Mouse (Mus musculus): ENCODE results near the gene Axl. TPM values are rescaled to one million over a fixed set of nuclear protein-coding genes. Genes with fewer than 3 reads are reported as not detected.

The Axl gene
- total RNA-seq (2021), result 10 to 100 TPM; 81.0 to 94.8 TPM

- DNase-seq, result peak; percentile 79
- intact Hi-C loops (cut with DNase I), result no loop called here
Measured at GRCm38 (mm10) chr7:25788220-25789128, at the start of gene Axl. TSS of gene Axl (minus strand) at chr7:25788705.

GRCm38 (mm10) chr7:25835188-25835891 is 46.8 kb upstream of the Axl start:
- intact Hi-C loops (cut with DNase I), result no loop called here
- DNase-seq, result no peak

GRCm38 (mm10) chr7:25831557-25832530 is 43.3 kb upstream of the Axl start:
- intact Hi-C loops (cut with DNase I), result no loop called here
- no peak for DNase-seq

GRCm38 (mm10) chr7:25830251-25830650 is 41.7 kb upstream of the Axl start:
- no peak for DNase-seq
- intact Hi-C loops (cut with DNase I), result no loop called here

- DNase-seq, result peak; percentile 60 to 65
Measured at GRCm38 (mm10) chr7:25827199-25827598, 38.7 kb upstream of the Axl start.

GRCm38 (mm10) chr7:25826029-25826428 is 37.5 kb upstream of the Axl start:
- intact Hi-C loops (cut with DNase I), result no loop called here
- no peak for DNase-seq

More at GRCm38 (mm10) chr7:25827199-25827598, 38.7 kb upstream of the Axl start:
- intact Hi-C loops (cut with DNase I), result no loop called here

GRCm38 (mm10) chr7:25825043-25825442 is 36.5 kb upstream of the Axl start:
- DNase-seq, result no peak
- intact Hi-C loops (cut with DNase I), result no loop called here

GRCm38 (mm10) chr7:25816241-25816919 is 27.9 kb upstream of the Axl start, which contains the start of gene Cyp2s1:
TSS of gene Cyp2s1 (minus strand) at chr7:25816913.
- no peak for DNase-seq
- intact Hi-C loops (cut with DNase I), result no loop called here

- DNase-seq, result no peak
- intact Hi-C loops (cut with DNase I), result no loop called here
Measured at GRCm38 (mm10) chr7:25815571-25815970, 27.1 kb upstream of the Axl start.

GRCm38 (mm10) chr7:25814711-25815110 is 26.2 kb upstream of the Axl start:
- DNase-seq, result no peak
- intact Hi-C loops (cut with DNase I), result no loop called here

GRCm38 (mm10) chr7:25812195-25812594 is 23.7 kb upstream of the Axl start:
- intact Hi-C loops (cut with DNase I), result no loop called here
- no peak for DNase-seq

GRCm38 (mm10) chr7:25811716-25812115 is 23.2 kb upstream of the Axl start:
- DNase-seq, result no peak
- intact Hi-C loops (cut with DNase I), result no loop called here

GRCm38 (mm10) chr7:25805631-25806343 is 17.3 kb upstream of the Axl start:
- peak; percentile 78 to 84 for DNase-seq
- intact Hi-C loops (cut with DNase I), result loop anchor here (1.0 kb wide), 2 partner anchors 49 to 85 kb away; no protein-coding TSS in a partner anchor

- intact Hi-C loops (cut with DNase I), result loop anchor here (1.0 kb wide), 2 partner anchors 48 to 84 kb away; no protein-coding TSS in a partner anchor
- DNase-seq, result no peak
Measured at GRCm38 (mm10) chr7:25804792-25805191, 16.3 kb upstream of the Axl start.

GRCm38 (mm10) chr7:25803460-25803859 is 15.0 kb upstream of the Axl start:
- intact Hi-C loops (cut with DNase I), result loop anchor here (2.0 kb wide), 1 partner anchor 17 kb away; no protein-coding TSS in a partner anchor
- no peak for DNase-seq

GRCm38 (mm10) chr7:25802241-25803125 is 14.0 kb upstream of the Axl start:
- peak; percentile 82 to 86 for DNase-seq
- intact Hi-C loops (cut with DNase I), result loop anchor here (2.0 kb wide), 1 partner anchor 16 kb away; no protein-coding TSS in a partner anchor

- intact Hi-C loops (cut with DNase I), result no loop called here
- DNase-seq, result no peak
Measured at GRCm38 (mm10) chr7:25801031-25801430, 12.5 kb upstream of the Axl start.

GRCm38 (mm10) chr7:25799369-25799768 is 10.9 kb upstream of the Axl start:
- DNase-seq, result no peak
- intact Hi-C loops (cut with DNase I), result no loop called here
